Mouse (Mus musculus) embryo, embryonic 11.5 days (tissue): Measurements from ENCODE around the gene Ino80.
"Not testable (repeated sequence)": the region's sequence is repeated elsewhere in the genome, so short reads cannot be mapped to it uniquely, and the experiment has no call there.

ENCODE experiments used
- DNase-seq: peaks from one replicate; pipeline ENCODE4 v3.0.0-alpha.2; 2012; ENCODE audit warnings: low read depth, low spot score

Gene Ino80

DNA sequence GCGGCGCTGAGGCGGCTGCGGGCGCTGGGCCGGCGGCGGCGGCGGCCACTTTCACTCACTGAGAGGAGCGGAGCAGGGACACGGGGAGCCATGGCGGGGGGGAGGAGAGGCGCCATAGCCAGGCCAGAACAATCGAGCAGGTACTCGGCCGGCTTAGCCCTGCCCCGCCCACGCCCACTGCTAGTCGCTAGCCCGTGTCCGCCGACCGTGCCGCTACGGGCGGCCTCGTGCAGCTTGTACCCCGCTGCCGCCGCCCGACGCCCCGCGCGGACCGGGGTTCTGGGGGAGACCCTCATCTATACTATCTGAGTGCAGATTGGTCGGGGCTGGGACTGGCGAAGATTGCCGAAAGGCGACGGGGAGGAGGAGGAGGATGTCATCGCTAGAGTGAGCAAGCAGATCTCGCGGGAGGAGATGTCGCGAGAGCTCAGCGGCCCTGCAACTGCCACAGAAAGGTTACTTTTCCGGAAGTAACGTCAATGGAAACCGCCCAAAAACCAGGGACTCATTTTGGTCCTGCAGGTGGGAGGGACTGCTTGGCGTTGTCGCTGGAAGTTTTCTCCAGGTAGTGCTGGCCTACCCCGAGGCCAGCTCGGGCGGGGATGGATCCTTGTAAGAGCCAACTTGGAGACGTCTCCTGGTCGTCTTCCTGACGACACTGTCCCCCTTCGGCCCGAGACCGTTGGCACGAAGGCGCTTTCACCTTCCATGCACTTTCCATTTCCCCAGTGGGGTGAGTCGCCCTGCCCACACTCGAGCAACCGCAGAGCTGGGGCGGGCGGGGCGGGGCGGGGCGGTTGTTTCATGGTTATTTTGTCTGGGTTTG lies at the start of gene Ino80:
Ino80 (minus strand) TSS at position 117 of the 826 bp plus-strand sequence.
- DNase-seq: peak; percentile 98

DNA sequence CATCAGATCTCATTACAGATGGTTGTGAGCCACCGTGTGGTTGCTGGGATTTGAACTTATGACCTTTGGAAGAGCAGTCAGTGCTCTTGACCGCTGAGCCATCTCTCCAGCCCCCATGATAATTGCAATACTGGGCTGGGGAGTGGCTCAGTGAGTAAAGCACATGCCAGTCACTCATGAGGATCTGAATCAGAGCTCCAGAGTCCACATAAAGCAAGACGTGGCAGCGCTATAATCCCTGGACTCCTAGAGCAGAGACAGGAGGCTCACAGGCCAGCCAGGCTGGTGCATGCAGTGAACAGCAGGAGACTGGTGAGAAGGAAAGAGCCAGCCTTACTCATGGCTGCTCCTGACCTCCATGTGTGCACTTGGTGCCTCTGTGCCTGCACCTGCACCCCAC lies 47.9 kb upstream of the Ino80 start:
- no peak for DNase-seq

DNA sequence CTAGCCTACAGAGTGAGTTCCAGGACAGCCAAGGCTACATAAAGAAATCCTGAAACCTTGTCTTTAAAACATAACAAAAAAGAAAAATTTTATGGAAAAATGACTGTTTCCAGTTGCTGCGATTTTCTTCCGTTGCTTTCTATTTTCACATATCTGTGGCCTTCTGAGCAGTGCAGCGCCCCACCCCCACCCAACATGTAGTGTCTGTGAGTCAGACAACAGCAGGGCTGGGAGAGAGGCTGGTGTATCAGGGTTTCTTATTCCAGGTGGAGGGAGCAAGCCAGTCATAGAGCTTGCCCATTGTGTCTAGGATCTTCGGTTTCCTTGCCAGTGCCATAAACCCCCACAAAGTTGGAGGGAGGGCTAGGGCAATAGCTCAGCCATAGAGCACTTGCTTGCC lies 46.3 kb upstream of the Ino80 start:
- DNase-seq: no peak

DNA sequence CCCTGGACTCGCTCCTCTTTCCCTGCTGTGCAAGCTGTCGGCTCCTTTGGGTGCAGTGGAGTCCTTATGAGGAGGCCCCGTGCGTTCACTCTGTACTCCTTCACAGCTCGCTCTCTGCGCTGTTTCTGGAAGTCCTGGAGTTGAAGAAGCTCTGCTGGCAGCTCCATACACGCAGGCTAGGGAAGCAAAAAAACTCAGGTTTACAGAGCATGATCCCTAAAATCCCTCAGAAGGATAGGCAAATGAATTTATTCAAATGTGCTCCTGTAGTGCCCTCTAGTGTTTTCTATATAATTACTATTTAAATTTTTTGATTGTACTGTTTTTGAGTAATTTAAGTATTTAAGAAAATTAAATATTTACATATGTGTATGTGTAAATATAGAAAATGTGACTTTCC lies 43.1 kb upstream of the Ino80 start:
- DNase-seq: no peak

DNA sequence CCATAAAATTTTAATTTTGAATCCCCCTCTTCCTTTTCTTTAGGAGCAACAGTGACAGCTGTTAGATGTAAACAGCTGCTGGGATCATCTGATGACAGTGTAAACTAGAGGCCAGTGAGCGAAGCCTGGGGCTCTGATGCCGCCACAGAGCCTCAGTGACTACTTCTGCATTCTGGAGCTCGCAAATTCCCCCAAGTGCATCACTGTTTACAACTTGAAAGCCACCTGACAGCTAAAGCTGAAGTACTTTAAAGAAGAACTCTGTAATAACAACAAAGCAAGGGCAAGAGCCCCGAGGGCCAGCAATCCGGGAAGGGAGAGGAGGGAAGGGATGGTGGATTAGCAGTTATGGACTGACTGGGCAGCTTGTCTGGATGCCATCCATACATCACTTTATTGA lies 39.3 kb upstream of the Ino80 start:
- DNase-seq: no peak

DNA sequence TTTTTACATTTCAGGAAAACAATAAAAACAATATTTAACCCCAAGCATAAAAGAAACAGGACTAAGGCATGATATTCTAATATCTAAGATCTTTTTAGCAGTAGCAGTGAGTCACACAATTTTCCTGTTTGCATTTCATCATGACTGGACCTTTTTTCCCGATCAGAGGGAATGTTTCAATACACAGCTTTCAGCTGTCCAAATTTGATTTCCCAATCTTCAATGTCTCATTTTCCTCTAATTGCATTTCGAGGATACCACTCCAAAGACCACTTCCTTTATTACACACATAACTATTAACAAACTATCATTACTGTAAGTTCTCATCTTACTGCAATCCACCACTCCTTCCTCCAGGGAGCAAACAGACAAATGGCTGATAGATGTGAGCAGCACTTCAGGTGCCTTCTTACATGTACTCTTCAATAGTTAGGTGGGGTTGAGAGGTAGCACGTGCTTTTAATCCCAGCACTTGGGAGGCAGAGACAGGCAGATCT lies 36.6 kb upstream of the Ino80 start:
- DNase-seq: no peak

DNA sequence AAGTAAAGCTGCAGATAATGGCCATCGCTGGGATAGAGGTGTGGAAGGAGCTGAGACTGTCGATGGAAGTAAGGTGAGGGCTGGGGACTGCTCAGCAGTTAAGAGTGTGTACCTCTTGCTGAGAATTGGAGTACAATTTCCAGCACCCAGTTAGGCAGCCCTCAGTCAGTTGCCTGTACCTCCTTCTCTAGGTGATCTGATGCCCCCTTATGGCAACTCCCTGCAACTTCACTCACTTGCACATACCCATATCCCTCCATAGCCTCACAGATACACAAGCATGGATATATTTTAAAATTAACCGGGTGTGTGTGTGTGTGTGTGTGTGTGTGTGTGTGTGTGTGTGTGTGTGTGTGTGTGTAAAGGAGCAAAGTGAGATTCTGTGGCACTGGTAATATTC lies 34.8 kb upstream of the Ino80 start:
- DNase-seq: no peak

DNA sequence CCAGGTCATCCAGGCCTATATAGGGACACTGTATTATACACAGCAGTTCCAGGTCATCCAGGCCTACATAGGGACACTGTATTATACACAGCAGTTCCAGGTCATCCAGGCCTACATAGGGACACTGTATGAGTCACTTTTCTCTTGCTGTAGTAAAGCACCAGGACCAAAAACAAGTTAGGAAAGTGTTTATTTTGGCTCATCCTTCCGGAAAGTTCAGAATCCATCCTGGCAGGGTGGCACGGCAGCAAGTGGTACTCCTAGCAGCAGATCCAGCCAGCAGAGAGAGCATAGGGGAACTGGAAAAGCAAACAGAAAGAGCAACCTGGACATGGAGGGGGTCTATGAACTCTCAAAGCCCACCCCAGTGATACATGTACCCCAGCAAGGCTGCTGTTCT lies 33.4 kb upstream of the Ino80 start:
- DNase-seq: no peak

DNA sequence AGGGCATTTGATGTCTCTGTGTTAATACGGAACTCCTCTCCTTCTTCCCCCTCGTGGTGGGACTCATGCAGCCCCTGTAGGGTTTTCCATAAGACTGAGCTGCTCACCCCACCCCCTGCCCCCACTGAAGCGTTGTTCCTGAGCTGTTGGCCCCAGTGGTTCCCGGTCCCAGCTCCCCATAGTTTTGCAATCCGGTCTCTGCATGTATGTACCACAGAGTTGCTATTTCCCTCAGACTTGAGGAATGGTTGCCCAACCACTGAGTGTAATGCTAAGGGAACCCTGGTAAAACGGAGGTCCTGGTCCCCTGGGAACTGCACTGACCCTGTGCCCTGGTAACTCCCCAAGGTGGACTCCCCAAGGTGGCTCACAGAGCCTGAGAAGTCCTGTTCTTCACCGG lies 31.0 kb upstream of the Ino80 start:
- not testable (repeated sequence) for DNase-seq

DNA sequence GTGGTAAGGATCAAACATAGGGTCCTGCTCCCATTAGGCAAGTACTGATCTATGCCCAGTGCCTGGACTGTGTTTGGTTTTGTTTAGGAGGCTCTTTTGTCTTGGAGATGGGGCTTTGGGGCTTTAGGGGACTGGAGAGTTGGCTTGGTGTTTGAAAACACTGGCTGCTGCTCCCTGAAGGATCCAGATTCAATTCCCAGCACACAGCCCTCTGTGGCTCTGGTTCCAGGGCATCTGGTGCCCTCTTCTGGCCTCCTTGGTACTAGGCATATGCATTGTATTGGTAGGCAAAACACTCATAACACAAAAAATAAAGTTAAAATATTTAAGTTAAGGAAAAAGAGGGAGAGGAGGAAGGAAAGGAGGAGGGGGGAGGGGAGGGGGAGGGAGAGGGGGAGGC lies 29.6 kb upstream of the Ino80 start:
- no peak for DNase-seq

DNA sequence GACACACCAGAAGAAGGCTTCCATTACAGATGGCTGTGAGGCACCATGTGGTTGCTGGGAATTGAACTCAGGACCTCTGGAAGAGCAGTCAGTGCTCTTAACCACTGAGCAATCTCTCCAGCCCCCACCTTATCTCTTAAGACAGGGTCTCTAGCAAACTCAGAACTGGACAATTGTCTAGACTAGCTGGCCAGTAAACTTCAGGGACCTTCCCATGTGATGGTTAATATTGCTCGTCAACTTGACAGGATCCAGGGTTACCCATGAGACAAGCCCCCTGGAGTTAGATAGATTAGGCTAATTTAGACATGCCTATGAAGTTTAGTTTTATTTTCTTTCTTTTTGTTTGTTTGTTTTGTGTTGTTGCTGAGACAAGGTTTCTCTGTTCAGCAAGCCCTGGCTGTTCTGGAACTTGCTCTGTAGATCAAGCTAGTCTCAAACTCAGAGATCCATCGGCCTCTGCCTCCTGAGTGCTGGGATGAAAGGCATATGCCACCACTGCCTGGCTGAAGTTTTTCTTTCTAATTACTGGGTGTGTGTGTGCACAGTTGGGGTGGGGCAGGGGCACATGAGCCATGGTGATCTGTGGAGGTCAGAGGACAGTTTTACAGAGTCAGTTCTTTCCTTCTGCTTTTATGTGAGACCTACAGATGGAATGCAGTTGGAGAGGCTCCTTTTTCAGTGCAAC lies 23.6 kb upstream of the Ino80 start:
- no peak for DNase-seq

DNA sequence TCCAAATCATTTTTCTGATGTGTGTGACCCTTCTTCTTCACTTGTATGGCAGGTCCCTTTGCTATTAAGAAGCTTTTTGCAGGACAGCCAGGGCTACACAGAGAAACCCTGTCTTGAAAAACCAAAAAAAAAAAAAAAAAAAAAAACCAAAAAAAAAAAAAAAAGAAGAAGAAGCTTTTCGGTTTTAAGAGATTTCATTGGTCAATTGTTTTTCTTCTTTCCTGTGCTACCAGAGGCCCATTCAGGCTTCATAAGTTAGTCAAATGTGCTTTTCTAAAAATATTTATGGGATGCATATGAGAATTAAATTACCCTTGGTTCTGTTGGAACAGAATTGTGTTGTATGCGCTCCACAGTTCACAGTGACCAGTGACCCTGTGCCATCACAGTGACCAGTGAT lies 21.4 kb upstream of the Ino80 start:
- DNase-seq: no peak

DNA sequence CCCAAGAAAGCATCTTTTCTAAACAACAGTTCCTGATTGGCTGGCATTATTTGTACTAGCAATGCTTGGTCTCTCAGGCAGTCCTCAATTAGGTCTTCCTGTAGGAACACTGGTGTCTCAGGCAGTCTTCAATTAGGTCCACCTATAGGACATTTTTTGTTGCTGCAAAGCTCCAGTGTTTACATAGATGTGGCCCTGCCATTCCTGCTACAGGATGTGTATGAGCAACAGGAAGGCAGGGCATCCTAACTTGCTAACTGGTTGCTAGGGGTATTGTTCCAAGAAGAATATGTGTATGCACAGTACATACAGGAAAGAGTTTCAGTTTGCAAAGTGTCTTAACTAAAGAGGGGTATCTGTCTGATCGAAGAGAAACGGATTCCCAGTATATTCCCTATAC lies 18.6 kb upstream of the Ino80 start:
- DNase-seq: no peak

DNA sequence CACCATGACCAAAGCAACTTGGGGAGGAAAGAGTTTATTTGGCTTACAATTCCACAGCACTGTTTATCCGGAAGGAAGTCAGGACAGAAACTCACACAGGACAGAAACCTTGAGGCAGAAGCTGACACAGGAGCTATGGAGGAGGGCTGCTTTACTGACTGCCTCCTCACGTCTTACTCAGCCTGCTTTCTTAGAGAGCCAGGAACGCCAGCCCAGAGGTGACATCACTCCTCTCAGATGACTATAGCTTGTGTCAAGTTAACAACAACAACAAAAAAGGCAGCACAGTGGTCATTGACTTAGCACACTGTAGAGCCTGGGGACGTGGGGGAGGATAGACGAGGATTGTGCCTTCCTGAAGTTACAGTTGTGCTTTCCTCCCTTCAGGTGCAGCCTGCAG lies 14.5 kb upstream of the Ino80 start:
- no peak for DNase-seq

DNA sequence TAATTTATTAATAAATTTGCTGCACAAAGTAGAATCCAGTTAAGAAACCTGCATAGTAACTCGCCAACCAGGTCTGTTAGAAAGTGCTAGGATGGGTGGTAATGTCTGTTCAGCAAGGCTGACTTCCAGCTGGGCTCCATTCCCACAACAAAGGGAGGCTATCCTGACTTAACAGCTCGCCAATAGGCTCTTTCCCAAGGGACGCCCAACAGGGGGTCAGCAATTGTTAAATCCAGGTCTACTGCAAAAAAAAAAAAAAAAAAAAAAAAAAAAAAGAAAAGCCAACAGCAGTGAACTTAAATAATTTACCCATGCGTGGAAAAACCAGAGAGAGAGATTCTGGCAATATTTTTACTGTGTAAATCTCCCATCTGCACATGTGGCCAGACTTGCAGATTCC lies 9.0 kb upstream of the Ino80 start:
- no peak for DNase-seq

DNA sequence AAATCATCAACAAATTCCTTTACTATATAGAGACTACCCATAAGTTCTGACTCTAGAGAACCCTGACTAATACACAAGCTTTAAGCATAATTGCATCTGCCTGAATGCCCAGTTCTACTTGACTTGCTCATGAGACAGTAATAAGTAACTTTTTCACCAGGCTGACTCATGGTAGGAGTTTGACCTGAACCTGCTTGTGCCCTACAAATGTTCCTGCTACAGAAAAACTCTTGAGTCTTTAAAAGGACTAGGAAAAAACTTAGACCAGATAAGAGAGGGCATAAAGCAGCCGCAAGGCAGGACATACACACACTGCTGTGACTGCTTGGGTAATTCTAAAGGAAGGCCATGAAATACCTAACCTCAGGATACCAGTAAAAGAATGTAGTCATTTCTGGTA lies 4.8 kb upstream of the Ino80 start:
- DNase-seq: no peak

DNA sequence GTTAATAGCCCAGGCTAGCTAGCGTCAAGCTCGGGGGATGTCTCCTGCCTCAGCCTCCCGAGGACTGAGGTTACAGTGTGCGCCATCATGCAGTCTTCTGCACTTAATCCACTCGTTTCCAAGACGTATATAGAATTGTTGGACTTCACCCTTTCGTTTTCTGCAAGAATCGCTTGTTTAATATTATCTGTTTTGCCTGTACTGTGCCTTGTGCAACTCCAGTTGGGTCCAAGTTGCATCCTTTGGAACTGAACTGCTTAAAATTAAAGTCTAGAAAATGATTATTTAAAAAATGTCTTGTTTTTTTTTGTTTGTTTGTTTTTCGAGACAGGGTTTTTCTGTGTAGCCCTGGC lies 886 bp upstream of the Ino80 start:
- no peak for DNase-seq

DNA sequence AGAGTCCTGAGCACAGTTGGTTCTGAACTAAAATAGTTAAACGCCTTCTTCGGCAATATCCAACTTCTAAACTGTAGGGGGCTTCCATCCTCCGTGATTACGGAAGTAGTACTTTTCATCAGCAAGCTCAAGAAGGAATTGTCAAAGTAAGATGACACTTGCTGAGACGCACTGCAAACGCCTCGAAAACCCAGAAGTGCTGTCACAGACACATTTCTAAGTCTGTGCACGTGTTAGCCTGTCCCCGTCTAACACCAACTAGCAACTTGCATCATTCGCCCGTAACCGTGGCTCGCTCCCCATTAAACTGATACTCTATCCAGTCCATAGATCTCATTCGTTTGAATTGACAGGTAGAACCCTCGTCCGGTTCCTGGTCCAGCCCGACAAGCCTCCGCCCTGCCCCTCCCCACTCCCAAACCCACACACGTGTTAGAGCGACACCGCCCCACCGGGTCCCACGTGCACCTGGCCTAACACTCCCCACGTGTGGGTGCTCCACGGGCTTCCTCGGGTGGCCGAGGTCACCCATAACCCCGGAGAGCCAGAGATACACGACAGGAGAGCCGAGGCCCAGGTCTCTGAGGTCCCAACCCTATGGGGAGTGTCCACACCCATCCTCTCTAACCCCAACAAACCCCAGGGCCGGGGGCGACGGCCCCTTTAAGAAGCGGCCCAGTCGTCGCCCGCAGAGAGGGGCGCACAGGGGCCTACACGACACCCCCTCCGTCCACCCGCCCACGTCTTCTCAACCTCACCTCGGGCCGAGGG lies 681 bp downstream of the Ino80 start:
- DNase-seq: peak; percentile 35

DNA sequence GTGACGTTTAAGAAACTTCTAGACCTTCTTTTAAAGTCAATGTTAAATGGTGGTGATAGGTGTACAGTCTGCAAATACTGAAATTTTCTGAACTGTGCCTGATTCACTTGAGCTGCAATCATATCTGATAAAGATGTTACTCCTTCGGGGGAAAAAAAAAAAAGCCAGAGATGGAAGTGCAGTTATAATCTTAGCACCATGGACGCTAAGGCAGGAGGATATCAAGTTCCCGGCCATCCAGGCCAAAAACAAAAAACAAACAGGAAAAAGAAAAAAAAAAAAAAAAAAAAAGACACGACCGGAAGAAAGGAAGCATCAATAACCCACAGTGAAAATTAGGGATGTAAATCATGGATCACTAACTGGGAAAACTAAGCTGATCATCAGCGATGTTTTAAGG lies 1.3 kb downstream of the Ino80 start:
- DNase-seq: no peak

DNA sequence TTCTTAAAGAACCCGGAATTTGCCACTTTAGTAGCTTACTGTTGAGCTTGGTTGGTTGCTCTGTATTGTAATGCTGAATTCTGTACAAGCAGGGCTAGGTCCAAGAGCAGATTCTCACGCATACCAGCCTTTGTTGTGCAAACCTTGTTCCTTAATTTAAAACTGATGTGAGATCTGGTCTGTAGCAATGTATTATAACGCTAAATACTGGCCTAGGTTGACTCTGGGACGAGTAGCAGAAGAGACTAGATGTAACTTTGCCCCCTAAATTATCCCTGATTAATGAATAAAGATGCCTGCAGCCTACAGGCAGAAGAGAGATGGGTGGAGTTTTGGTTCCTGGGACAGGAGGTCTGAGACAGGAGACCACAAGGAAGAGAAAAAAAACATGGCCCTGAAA lies 13.5 kb downstream of the Ino80 start:
- no peak for DNase-seq

DNA sequence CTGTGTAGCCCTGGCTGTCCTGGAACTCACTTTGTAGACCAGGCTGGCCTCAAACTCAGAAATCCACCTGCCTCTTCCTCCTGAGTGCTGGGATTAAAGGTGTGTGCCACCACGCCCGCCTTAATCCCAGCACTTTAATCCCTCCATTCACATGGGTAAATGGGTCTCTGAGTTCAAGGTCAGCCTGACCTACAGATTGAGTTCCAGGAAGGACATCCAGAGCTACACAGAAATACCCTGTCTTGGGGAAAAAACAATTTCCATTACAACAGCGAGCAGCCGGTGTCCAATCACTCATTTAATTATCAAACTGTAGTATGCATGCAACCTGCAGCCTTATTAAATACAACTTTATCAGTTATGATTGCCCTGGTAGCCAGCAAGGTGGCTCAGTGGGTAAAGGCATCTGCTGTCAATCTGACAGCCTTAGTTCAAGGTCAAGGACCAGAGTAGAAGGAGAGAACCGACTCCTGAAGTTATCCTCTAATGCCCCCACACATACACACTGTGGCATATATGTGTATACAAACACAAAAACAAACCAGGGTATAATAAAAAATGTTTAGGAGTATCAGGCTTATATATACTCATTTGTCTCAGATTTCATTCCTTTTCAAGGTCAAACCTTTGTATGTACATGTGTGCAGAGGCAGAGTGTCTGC lies 14.2 kb downstream of the Ino80 start:
- DNase-seq: no peak

DNA sequence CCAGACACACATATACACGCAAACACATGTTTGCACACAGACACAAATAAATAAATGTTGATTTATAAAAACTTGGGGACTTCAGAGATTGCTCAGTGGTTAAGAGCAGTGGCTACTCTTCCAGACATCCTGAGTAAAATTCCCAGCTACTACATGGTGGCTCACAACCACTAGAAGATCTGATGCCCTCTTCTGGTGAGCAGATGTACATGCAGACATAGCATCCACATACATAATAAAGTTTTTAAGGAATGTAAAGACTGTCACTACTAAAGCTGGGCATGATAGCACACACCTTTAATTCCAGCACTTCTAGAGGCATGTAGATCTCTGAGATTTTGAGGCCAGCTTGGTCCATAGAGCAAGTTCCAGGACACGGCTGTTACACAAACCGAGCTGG lies 16.5 kb downstream of the Ino80 start:
- DNase-seq: no peak
